Mouse (Mus musculus) cerebellum, adult 2 months (tissue): ENCODE results near the gene Erc1. TPM values are rescaled to one million over a fixed set of nuclear protein-coding genes. Genes with fewer than 3 reads are reported as not detected.

Experiments used
- DNase-seq, 2 experiments: peaks; one replicate each; pipeline ENCODE4 v3.0.0; 2021
- H3K27ac ChIP-seq: fragments of 200-500 bp; 2 replicates; pipeline ENCODE4 v1.5.1; 2012; ENCODE audit warnings: low read length, control low read depth, inconsistent platforms; ENCODE audit not compliant: insufficient read depth
- H3K27me3 ChIP-seq: fragments of 200-500 bp; 2 replicates; pipeline ENCODE4 v1.6.1; 2012; ENCODE audit warnings: inconsistent platforms, mild to moderate bottlenecking, low read length, moderate library complexity; ENCODE audit not compliant: control insufficient read depth, insufficient read depth
- H3K4me1 ChIP-seq: fragments of 200-500 bp; 2 replicates; pipeline ENCODE4 v1.6.1; 2011; ENCODE audit warnings: low read length; ENCODE audit not compliant: control insufficient read depth, insufficient read depth
- H3K4me3 ChIP-seq: fragments of 200-500 bp; replicated peaks from 2 replicates; pipeline ENCODE3; 2011; ENCODE audit warnings: mild to moderate bottlenecking, low read depth, low read length, control low read depth; ENCODE audit not compliant: insufficient read depth
- CTCF ChIP-seq: fragments of 200-500 bp; IDR thresholded peaks from 2 replicates; pipeline ENCODE4 v1.5.1; 2011; ENCODE audit warnings: low read depth, mild to moderate bottlenecking, control low read depth, low read length, moderate library complexity, borderline replicate concordance; ENCODE audit not compliant: insufficient read depth
- POLR2A ChIP-seq: fragments of 200-500 bp; IDR thresholded peaks from 2 replicates; pipeline ENCODE4 v1.6.1; 2011; ENCODE audit warnings: low read length, control low read depth, borderline replicate concordance; ENCODE audit not compliant: insufficient read depth
- WGBS: fragments of 180-500 bp; shearing (Covaris S2); methylation state at CpG from one replicate; pipeline ENCODE4 v1.1.7; 2018; 5-methylcytosine and 5-hydroxymethylcytosine counted together
- polyA plus RNA-seq: library from polyadenylated mRNA; depleted of rRNA; stranded (reverse); fragments of >200 nt; gene quantifications from 2 replicates; pipeline ENCODE4 v1.2.3, GENCODE M21; 2012

The Erc1 gene
- polyA plus RNA-seq, 1 experiment: 44.3 TPM

DNA sequence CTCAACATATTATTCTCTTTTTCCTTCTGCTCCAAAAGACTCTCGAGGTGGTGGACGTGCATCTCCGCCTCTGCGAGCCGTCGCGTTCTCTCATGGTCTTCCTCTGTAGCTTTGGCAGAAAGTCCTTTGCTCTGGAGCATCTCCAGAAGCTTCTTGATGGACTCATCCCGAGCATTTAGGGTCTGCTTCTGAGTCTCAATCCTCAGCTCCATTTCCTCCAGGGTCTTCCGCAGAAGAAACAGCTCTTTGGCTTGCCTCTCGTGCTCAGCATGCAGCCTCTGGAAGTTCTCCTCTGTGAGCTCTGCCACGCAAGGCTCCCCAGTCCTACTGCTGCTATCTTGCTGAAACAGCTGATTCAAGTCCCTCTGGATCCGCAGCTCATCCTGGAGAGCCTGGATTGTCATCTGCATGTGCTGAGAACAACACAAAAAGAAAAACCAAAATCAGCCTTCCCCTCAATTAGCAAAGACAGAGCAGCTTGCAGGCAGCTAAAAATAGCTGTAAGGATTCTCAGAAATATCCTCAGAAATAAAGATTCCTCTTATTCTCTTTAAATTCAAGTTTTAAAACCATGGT, 51.0 kb downstream of the Erc1 start:
- TF ChIP-seq CTCF (no peak), POLR2A (no peak)
- 12% methylated on average over 12 of the region's 12 CpGs for WGBS
- Histone ChIP-seq H3K27ac (peak overlapping the region; percentile 69), H3K4me3 (peak overlapping the region; percentile 12), H3K27me3 (no peaks in the 10 kb centered on the region), H3K4me1 (peaks cover 9% of the 10 kb centered on the region)
- peak; percentile 54 to 58 for DNase-seq

GRCm38 (mm10) chr6:119796291-119796690, 51.7 kb downstream of the Erc1 start:
- no peak for TF ChIP-seq CTCF
- no peak for TF ChIP-seq POLR2A
- peaks cover 4% of the 10 kb centered on the region for H3K4me1 ChIP-seq
- no peak for DNase-seq
- no peak overlapping the region for H3K4me3 ChIP-seq
- WGBS: 50% methylated on average over 5 of the region's 5 CpGs
- H3K27ac ChIP-seq: 0 out of 2 replicates have a peak overlapping the region, but pooled peaks have one; percentile 20
- H3K27me3 ChIP-seq: no peaks in the 10 kb centered on the region

- WGBS: 20% methylated on average over 2 of the region's 2 CpGs
Measured at GRCm38 (mm10) chr6:119792562-119792961, 55.4 kb downstream of the Erc1 start.

DNA sequence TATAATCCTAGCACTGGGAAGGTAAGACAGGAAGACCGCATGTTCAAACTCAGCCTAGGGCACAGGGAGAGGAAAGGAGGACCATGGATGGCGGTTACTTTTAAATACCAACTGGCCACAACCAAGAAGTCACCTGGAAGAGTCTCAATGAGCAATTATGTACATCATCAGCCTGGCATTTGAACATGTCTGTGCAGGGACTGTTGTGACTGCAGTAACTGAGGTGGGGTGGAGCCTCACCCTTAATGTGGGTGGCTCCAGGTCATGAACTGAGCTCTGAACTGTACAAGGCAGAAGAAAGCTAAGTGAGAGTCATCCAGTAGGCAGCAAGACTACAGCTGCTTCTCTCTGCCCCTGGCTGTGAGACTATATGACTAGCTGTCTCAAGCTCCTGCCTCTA, 65.6 kb downstream of the Erc1 start:
- no peak for TF ChIP-seq CTCF
- TF ChIP-seq POLR2A: no peak
- H3K27ac ChIP-seq: no peak overlapping the region

More at GRCm38 (mm10) chr6:119792562-119792961, 55.4 kb downstream of the Erc1 start:
- no peaks in the 10 kb centered on the region for H3K27me3 ChIP-seq
- no peak overlapping the region for H3K4me3 ChIP-seq
- TF ChIP-seq CTCF (peak; percentile 68), POLR2A (no peak)
- H3K27ac ChIP-seq: no peak overlapping the region
- H3K4me1 ChIP-seq: peaks cover 4% of the 10 kb centered on the region
- peak; percentile 69 to 71 for DNase-seq

GRCm38 (mm10) chr6:119781109-119781508, 66.9 kb downstream of the Erc1 start:
- peaks cover 7% of the 10 kb centered on the region; the same call in 1 of the 2 replicates for H3K4me1 ChIP-seq
- no peak overlapping the region for H3K27ac ChIP-seq
- no peaks in the 10 kb centered on the region for H3K27me3 ChIP-seq
- TF ChIP-seq CTCF (no peak), POLR2A (no peak)
- 59% methylated on average over 3 of the region's 3 CpGs for WGBS
- DNase-seq: no peak
- no peak overlapping the region for H3K4me3 ChIP-seq

More for the DNA sequence above, 65.6 kb downstream of the Erc1 start:
- 86% methylated on average over 2 of the region's 2 CpGs for WGBS
- Histone ChIP-seq H3K4me1 (peaks cover 7% of the 10 kb centered on the region; the same call in 1 of the 2 replicates), H3K27me3 (no peaks in the 10 kb centered on the region), H3K4me3 (no peak overlapping the region)
- no peak for DNase-seq

- TF ChIP-seq POLR2A: no peak
- TF ChIP-seq CTCF: no peak
- H3K27ac ChIP-seq: no peak overlapping the region
- WGBS: 51% methylated on average over 1 of the region's 1 CpGs
- no peak for DNase-seq
- H3K4me3 ChIP-seq: no peak overlapping the region
- H3K27me3 ChIP-seq: no peaks in the 10 kb centered on the region
- no peaks in the 10 kb centered on the region for H3K4me1 ChIP-seq
Measured at GRCm38 (mm10) chr6:119768778-119769177, 79.2 kb downstream of the Erc1 start.

- no peak overlapping the region for H3K4me3 ChIP-seq
- H3K27me3 ChIP-seq: no peaks in the 10 kb centered on the region
- no peak overlapping the region for H3K27ac ChIP-seq
- 72% methylated on average over 3 of the region's 3 CpGs for WGBS
- DNase-seq: no peak
- no peak for TF ChIP-seq CTCF
- TF ChIP-seq POLR2A: no peak
- H3K4me1 ChIP-seq: peaks cover 7% of the 10 kb centered on the region; the same call in 1 of the 2 replicates
Measured at GRCm38 (mm10) chr6:119764355-119764754, 83.6 kb downstream of the Erc1 start.

DNA sequence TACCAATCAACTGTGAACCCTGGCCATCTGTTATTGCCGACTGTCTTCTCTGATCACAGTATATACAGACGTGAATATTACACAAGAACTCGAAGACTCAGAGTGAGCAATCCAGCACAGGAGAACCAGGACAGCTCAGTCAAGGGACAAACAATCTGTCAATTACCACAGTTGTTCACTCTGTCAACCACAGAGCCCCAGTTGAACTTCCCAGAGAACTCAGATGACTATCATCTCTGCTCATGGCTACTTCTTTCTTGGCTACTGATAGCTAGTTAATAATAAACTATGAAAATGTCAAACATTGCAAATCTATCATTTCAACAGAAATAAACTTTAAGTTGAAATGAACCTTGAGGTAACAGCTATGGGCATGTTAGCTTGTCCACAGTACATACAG, 88.1 kb downstream of the Erc1 start:
- H3K27ac ChIP-seq: no peak overlapping the region
- peak in 1 of 2 experiments; percentile 27 for DNase-seq
- H3K4me1 ChIP-seq: peaks cover 9% of the 10 kb centered on the region; the same call in 1 of the 2 replicates
- WGBS: 14% methylated on average over 3 of the region's 3 CpGs
- no peak overlapping the region for H3K4me3 ChIP-seq
- H3K27me3 ChIP-seq: no peaks in the 10 kb centered on the region
- TF ChIP-seq POLR2A (no peak), CTCF (no peak)
